Mouse (Mus musculus) kidney, adult 2 months (tissue): ENCODE data around the gene Enpp3.

Experiments
- CTCF ChIP-seq: fragments of 200-500 bp; conservative IDR thresholded peaks from 2 replicates; pipeline ENCODE4 v1.5.1; 2011; ENCODE audit warnings: low read depth, mild to moderate bottlenecking, control low read depth, low read length, moderate library complexity, mixed read lengths; ENCODE audit not compliant: insufficient read depth, insufficient read length
- POLR2A ChIP-seq: fragments of 200-500 bp; IDR thresholded peaks from one replicate; pipeline ENCODE4 v1.6.1; 2011; ENCODE audit warnings: low read depth, low read length, control low read depth

GRCm38 (mm10) chr10:24765151-24765755, 77.4 kb downstream of the Enpp3 start:
- TF ChIP-seq POLR2A, result no peak
- no peak for TF ChIP-seq CTCF
